Mouse (Mus musculus) cerebellum, postnatal 4 days (tissue): Measurements from ENCODE around the gene Avpr2.

Source experiments
- DNase-seq, 2 experiments: peaks; one replicate each; pipeline ENCODE4 v3.0.0; 2022; ENCODE audit warnings: low spot score in 2 of 2, mixed read lengths in 1 of 2

The Avpr2 gene

DNA sequence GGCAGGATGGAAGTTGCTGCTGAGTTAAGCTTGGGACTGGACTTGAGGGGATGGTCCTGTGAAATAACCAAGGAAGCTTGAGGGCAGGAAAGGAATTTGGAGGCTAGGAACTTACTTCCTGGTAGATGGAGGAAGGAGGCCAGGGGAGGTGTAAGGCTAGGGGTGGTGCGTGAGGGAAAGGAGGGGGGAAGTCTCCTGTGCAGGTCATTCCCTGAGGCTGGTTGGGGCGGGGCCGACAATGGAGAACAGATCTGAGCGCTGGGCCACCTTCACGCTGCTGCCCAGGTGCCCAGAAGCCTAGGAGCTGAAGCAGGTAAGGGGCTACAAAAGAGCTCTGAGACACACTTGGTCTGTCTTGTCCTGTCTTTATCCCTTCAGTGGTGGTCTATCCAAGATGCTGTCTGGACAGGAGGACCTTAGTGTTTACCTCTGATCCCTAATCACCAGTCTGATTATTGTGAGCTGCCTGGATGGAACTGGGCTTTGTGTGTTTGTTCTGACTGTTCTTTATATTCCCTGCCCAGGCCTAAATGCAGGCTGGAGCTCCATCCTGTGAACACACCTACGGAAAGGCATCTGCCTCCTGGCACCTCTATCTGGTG is at the start of gene Avpr2:
Avpr2 (plus strand) TSS at position 552 of the 602 bp plus-strand sequence.
- DNase-seq = no peak

DNA sequence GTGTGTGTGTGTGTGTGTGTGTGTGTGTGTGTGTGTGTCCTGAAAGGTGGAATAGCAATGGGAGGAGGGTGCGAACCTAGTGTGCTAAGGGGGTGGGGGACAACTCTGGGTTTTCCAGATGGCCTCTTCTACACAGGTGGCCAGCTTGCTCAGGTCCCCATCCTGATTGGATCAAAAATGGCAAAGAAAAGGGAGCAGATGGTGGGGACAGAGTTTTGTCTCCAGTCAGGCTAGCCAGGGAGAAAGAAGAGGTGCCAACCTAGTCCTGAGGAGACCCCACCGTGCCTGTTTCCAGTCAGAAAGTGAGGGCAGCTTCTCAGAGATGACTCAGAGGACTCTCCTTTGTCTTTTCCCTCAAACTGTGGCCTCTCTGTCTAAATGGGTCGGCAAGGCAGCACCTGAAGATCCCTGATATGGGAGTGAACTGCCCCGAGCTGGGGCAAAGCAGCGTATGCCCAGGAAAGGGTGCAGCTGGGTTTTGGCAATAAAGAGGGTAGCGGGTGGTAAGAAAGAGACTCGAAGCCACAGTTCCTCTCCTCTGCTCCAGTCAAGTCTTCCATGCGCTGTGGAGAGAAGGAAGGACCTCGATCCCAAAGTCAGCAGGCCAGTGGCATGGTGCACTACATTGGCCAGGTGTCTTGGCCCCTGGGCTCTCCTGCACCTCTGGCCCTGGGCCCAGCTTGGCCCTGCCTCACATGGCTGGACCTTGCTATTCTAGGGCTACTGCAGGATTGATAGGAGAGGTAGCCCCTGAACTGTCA is 37.4 kb upstream of the Avpr2 start:
- no peak for DNase-seq

DNA sequence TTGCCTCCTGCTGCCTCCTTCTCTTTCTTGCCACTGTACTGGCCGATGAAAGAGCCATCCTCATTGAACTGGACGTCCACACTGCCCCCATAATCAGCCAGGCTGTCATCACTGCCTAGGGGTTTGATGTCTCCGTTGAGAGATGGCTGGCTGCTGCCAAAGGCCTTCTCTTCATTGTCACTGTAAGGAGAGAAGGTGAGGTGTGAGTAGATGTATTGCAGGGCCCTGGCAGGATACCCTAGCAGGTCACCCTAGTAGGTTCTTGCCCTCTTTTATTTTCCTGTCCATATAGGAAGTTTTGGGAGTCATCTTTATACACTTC is 36.9 kb upstream of the Avpr2 start:
- no peak for DNase-seq

DNA sequence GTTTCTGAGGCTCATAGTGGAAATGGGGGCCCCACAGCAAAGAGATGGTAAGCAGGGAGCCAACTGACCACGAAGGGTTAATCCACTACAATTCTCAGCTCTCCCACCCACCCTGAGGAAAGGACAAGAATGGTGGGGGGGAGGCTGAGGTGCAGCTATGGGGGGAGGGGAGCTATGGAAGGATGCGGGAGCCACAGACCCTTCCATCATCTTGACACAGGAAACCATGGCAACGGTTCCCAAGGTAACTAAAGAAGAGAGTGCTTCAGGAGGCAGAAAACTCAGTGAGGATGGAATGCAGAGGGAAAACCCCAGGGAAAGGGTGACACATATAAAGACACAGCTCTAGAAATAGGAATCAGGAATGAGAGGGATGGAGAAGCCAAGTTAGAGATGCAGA is 27.2 kb upstream of the Avpr2 start:
- no peak for DNase-seq

DNA sequence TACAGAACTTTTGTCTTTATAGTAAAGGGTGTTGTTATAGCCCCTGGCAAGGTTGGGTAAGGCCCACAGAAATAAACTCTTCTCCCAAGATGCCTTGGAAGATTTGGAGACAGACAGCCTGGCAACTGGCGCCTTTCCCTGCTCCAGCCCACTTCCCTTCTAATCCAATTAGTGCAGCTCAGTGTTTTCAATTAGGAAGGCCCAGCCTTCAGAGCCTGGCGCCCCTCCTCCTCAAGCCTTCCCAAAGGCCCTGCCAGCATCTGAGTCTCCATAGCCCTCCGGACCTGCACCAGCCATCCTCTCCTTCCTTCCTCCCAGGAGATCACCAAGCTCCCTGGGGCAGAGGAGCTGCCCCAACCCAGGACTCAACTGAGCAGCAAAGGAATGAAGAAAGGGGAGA is 24.6 kb upstream of the Avpr2 start:
- peak in 1 of 2 experiments; percentile 29 for DNase-seq

DNA sequence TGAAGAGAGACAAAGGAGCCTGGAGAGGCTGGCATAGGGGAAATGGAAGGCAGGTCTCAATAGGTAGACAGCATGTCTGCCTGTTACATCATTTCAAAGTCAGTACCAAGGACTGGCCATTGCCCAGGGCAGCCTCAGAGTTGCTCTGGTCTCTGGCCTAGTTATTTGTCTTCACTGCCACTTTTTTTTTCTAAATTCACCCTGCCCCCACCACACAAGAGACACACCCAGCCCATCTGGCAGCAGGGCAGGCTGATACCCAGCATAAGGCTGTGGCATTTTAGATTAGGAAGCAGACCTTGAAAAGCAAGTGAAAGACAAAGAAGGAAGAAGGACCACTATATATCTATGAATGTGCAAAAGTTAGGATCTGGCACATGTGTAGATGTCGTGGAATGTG is 24.1 kb upstream of the Avpr2 start:
- no peak for DNase-seq

DNA sequence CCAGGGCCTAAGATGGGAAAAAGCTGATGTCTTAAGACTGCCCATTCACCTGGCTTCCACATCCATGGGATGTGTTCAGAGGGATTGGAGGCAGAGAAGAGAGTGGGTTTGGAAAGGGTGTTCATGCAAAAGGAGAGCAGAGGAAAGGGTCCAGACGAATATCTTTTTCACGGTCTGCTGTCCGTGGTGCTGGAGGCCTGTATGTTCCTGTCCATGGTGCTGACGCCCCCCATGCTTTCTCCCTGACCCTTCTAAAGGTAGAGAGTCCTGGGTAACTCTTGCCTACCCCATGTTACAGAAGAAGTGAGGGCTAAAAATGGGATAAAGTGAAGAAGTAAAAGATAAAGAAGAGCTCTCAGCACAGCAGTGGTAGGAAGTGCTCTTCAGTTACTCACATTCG is 22.6 kb upstream of the Avpr2 start:
- DNase-seq = no peak

DNA sequence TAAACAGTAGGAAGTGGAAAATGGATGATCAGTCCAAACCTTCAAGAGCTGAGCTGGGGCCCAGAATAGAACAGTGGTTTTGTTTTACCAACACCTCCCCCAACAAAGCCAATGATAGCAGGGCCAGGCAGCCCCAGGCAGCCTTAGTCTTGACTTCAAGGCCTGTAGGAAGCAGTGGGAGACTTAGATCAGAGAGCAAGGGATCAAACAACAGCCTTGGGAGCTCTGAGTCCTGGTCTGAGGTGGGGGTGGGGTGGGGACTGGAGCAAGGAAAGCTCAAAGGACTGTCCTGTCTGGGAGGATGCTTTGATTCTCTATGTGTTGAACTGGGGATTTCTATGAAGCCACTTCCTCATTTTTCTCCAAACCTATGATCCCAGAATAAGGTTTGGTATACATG is 20.4 kb upstream of the Avpr2 start:
- no peak for DNase-seq

DNA sequence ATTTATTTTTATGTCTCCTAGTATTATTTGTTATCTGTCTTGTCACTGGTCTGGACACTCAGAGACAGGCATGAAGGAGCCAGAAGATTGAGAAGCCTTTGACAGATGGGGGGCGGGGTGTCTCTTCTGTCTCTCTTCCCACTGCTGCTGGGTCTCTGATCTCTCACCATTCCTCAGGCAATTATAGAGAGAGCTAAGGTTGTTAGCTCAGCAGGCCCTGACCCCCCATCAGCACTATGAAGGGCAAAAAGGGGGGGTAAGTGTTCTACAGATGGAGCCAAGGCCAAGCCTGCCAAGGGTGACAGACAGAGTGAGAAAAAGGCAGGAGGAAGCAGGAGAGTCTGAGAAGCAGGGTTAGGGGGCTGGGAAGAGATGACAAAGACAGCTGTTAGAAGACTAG is 19.9 kb upstream of the Avpr2 start:
- no peak for DNase-seq

DNA sequence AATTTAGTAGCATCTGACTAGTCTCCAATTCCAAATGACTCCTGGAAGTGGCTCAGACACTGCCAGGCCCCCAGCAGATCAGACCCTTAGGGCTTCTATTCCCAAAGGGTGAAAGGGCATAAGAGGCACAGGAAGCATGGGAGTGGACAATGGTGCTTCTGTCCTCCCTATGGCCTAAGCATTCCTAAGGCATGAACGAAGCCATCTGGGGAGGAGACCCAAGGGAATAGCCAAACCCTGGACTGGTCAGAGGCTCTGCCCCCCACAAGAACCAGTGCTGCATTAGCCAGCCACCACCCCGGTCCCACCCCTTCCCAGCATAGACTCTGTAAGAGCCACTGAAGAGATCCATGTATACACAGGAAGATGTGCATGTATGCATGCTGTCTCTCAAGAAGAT is 16.0 kb upstream of the Avpr2 start:
- no peak for DNase-seq

DNA sequence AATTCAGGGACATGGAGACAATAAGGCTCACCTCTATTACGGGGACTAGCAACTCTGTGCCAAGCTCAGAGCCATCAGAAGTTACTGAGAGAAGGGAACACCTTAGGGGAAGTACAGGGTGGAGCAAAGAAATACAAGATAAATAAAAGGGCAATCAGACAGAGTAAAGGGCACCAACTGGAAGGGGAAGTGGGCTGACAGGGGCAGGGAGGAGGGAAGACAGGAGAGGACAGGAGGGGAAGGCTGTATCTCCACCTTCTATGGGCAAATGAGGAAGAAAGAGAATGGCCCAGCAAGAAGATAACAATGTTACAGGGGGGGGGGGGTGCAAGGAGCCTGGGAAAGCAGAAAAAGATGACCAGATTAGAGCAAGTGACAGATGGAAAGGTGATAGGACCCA is 14.9 kb upstream of the Avpr2 start:
- no peak for DNase-seq

DNA sequence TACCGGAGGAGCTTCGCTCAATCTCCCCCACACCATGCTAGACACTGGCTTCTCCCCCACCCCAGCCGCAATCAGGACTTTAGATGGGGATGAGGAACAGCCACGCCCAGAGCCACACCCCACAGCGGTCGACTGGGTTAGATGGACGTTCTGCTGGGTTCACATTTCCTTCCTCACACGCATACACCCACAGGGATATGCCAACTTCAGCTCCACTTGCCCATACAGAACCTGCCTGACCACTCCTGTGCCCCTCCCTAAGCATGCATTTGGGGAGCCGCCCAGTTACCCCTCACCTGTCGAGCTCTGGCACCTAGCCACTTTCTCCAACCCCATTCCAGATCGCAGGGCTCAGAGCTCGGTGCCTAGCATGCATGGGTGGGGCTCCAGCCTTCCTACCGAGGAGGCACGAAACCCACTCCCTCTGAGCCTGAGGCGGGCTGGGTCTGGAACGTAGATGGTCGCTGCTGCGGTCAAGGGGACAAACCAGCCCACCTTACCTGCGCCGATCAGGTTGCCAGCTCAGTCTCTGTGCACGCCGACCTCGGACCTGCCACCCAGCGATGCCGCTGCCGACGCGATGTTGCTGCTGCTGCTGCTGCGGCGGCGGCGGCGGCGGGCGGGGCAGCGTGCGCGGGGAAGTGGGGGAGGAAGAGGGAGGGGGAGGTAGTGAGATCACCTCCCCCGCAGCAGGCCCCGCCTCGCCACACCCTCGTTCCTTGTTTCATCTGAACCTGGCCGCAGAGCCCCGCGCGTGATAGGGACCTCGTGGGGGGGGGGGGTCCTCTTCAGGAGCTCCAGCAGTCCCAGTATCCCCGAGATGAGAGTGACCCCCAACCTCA is 11.5 kb upstream of the Avpr2 start:
- peak in 1 of 2 experiments; percentile 31 for DNase-seq

DNA sequence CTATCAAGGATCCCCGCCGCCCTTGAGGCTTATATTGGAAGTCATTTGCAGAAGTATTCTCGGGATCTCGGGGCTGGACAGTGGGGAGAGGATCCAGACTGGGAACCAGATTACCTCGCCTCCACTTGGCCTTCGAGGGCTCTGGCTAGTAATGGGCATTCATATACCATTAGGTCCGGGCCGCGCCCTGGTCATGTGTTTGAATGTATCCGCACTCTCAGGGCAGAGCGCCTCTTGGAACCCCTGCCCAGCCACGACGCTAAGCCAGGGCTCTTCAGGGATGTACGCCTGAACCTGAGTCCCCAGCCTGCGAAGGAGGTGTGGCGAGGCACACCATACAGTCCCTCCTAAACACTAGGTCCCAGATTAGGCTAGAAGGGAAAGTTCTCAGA is 10.9 kb upstream of the Avpr2 start:
- DNase-seq = no peak

DNA sequence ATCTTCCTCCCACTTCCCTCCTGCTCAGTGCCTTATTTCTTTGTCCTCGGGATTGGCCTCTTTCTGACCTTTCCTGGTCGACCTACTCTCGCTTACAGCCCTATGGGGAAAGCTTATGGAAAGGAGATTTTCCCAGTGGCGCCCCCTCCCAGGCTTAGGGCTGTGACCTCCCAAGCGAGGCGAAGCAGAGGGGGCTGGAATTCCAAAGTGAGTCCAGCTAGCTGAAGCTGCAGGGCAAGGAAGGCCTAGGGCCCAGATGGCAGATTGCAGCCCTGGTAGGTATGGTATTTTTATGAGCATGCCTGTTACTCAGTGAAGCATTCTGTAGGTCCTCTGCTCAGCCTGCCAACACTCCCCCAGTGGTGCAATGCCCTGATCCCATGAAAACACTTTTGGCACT is 10.4 kb upstream of the Avpr2 start:
- no peak for DNase-seq

DNA sequence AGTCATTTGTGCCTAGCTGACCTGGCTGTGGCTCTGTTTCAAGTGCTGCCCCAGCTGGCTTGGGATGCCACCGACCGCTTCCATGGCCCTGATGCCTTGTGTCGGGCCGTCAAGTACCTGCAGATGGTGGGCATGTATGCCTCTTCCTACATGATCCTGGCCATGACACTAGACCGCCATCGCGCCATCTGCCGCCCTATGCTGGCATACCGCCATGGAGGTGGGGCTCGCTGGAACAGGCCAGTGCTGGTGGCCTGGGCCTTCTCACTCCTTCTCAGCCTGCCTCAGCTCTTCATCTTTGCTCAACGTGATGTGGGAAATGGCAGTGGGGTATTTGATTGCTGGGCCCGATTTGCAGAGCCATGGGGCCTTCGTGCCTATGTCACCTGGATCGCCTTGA is 931 bp downstream of the Avpr2 start:
- DNase-seq = peak in 1 of 2 experiments; percentile 63

DNA sequence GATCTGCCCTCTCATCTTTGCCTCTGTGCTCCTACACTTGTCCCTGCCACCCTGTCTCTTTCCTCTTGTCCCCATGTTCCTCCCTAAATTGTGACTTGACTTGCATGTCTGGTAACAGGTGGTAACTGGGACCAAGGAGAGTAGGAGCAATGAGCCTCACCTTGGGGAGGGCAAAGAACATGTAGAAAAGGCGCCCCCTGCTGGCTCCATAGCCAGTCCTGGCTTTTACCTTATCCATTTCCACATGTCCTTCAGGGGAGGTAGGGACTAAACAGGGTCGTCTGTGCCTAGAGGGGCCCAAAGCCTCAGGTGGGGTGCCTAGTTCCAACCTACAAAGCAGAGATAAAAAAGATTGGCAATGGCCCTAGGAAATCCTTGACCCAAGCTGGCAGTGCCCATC is 3.8 kb downstream of the Avpr2 start, which contains the start of gene L1cam:
L1cam (minus strand) TSS at position 387 of the 400 bp plus-strand sequence.
- DNase-seq = peak; percentile 23 to 32

DNA sequence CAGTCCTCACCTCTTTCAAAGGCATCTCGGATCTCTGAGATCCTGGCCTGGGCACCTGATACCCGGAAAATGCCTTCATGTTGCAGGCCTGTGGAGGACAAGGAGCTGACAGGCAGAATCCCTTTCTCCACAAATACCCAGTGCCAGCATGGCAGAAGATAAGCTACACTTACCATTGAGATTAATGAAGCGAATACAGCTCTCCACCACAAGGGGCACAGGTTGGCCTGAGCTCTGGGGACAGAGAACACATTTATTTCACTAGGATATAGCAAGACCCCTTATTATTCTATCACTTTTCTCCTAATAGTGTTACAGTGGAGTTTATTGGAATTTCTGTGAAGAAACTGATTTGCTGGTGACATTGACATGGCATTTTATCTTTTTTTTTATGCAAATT is 6.1 kb downstream of the Avpr2 start:
- DNase-seq = no peak

DNA sequence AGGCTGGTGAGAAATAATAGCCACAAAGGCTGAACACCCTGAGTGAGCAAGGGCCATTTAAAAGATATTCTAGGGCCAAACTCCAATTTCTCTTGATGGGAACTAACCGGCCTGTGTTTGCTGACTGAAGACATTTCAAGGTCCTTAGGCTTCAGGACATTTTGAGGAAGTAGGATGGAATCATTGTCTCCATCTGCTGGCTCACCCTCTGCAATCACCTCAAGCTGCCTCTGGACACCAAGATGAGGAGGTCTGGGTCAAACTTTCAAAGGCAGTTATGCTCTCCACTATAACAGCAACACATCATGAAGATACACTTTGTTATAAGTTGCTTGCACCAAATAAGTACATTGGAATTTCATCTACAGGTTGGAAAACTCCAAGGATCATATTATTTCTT is 18.1 kb downstream of the Avpr2 start:
- no peak for DNase-seq

DNA sequence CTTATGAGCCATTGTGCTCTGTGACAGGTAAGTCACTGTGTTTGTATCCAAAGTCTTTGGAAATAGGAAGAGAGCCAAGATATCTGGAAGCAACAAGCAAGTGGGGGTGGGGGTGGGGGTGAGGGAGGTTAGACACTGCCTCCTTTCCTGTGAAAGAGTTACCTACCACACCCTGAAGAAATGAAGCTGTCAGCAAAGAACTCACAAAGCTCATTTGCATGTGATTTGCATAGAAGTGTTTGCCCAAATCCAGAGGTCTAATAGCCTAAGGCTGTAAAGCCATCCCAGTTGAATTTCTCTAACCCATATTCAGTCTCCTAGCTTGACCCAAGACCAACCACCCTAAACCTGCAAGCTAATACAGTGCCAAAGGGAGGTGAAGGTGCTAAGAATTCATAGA is 18.5 kb downstream of the Avpr2 start:
- no peak for DNase-seq

DNA sequence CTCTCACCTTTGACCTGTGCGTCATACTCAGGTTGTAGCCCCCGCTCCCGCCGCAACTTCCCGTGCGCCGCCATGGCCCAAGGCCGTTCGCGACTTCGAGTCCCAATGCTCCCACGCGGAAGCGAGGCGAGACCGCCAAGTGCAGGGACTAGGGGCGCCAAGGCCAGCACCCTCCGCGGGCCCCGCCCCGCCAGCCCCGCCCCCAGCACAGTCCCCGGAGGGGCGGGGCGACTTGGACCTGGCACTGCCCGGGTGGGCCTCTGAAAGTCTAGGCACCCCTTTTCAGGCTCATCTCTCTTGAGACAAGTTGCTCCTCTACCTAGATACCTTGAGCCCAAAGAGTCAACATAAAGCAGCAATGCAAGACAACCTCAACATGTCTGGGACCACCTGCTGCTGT is 19.3 kb downstream of the Avpr2 start:
- no peak for DNase-seq

DNA sequence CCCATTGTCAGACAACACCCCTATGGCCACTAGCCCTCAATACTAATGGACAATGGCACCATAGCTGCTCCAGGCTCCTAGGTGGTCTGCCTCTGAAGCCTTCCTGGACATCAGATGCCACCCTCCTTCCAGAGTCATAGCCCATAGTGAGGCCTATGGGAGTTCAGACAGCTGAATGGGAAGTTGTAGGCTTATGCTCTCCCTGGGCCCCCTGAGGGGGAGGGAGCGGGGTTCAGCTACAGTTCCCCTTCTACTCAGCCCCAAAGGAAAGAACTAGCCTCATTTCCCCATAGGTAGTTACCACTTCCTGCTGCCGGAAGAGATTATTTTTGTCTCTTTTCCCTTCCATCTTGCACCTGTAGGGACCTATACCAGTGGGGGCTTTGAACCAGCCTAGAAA is 19.7 kb downstream of the Avpr2 start:
- no peak for DNase-seq

DNA sequence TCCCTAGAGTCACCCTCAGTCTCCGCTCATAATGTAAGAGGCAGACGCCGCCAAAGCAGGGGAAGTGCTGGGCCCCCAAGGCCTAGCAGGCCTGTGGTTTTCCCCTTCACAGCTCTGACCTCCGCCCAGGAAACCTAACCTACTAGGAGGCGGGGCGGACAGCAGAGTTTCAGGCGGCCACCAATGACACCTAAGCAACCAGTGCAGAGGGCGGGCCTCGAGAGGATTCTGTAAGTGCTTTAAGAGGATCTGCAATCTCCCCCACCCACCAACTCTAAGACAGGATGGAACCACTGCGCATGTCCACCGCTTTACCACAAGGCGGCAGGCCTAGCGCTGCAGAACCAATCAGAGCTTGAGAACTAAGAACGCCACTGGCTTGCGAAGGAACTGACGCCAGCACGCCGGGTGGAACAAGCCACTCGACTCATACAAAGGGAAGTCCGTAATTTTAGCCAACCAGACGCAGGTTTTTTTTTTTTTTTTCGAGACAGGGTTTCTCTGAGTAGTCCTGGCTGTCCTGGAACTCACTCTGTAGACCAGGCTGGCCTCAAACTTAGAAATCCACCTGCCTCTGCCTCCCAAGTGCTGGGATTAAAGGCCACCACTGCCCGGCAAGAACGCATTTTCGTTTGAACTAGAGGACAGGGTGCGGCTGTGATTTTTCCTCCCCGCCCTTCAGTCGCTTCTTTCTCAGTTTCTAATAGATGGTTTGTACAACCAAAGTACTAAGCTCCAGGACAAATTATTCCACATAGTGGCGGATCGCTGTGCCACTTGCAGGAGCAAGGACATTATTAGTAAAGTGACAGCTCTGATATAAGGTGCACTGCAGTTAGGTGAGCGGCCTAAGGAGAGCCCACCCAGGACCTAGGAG is 23.2 kb downstream of the Avpr2 start:
- DNase-seq = peak; percentile 41 to 73
